Mouse (Mus musculus): ENCODE measurements at regions not wholly inside any gene's neighbourhood (a gene's known extent, or its start where the extent isn't known, plus 50 kb on each side); places are given as distances from the start of the nearest gene placed in this dataset.

- no peak for TF ChIP-seq CTCF (IDR thresholded peaks at IDR 0.05; ENCODE audit: borderline replicate concordance, extremely low read depth, insufficient read depth, insufficient read length)
- TF ChIP-seq POLR2A (IDR thresholded peaks at IDR 0.05; ENCODE audit: borderline replicate concordance, extremely low read depth, insufficient read depth, insufficient read length, poor library complexity, severe bottlenecking), result no peak
These were observed 1052.9 kb downstream of the Rpia start for GRCm38 (mm10) chr6:69739002-69739625.
